Mouse (Mus musculus): ENCODE measurements around the gene Fbxw28. TPM values are rescaled to one million over a fixed set of nuclear protein-coding genes. Genes with fewer than 3 reads are reported as not detected.
"Not testable (repeated sequence)": the region's sequence is repeated elsewhere in the genome, so short reads cannot be mapped to it uniquely, and the experiment has no call there.

Gene Fbxw28
- polyA plus RNA-seq (2014; fragmentation: Nextera tagmentation; extraction: Ambion mirVana) = not detected in 2 replicates

- not testable (repeated sequence) for H3K9ac ChIP-seq (ENCODE audit: low read depth, low read length); H3K4me2 ChIP-seq; H3K27ac ChIP-seq (ENCODE audit: low read depth, low read length); ATAC-seq (replicated peaks; ENCODE audit: insufficient number of reproducible peaks, low FRiP score, low TSS enrichment); H3K36me3 ChIP-seq (ENCODE audit: control insufficient read depth, insufficient read depth, low read length); H3K4me3 ChIP-seq (ENCODE audit: low read depth, low read length); H3K27me3 ChIP-seq (ENCODE audit: control insufficient read depth, insufficient read depth, low read length); H3K9me3 ChIP-seq (replicated peaks; ENCODE audit: control insufficient read depth, low read length); H3K4me1 ChIP-seq (ENCODE audit: control insufficient read depth, insufficient read depth, low read length)
- WGBS (ENCODE audit: insufficient replicate concordance) = no CpG with 5 or more reads among the region's 1 CpGs
Measured at GRCm38 (mm10) chr9:109339559-109339958, at the start of gene Fbxw28. TSS of gene Fbxw28 (minus strand) at chr9:109339659.

- not testable (repeated sequence) for H3K36me3 ChIP-seq (ENCODE audit: control insufficient read depth, insufficient read depth, low read length); H3K4me1 ChIP-seq (ENCODE audit: control insufficient read depth, insufficient read depth, low read length); H3K27ac ChIP-seq (ENCODE audit: low read depth, low read length); H3K4me3 ChIP-seq (ENCODE audit: low read depth, low read length); H3K27me3 ChIP-seq (ENCODE audit: control insufficient read depth, insufficient read depth, low read length); H3K9ac ChIP-seq (ENCODE audit: low read depth, low read length); H3K4me2 ChIP-seq; H3K9me3 ChIP-seq (replicated peaks; ENCODE audit: control insufficient read depth, low read length); ATAC-seq (replicated peaks; ENCODE audit: insufficient number of reproducible peaks, low FRiP score, low TSS enrichment)
- WGBS (ENCODE audit: insufficient replicate concordance) = no CpG with 5 or more reads among the region's 1 CpGs
Measured at GRCm38 (mm10) chr9:109287576-109287975, 51.9 kb downstream of the Fbxw28 start, which contains the start of gene Fbxw14. TSS of gene Fbxw14 (minus strand) at chr9:109287676.

Other genes with a start within 250 kb of the Fbxw28 start
- 5.5 and 6.8 TPM in 2 replicates for gene Plxnb1, start 244.3 kb downstream of the Fbxw28 start, polyA plus RNA-seq (2014; fragmentation: Nextera tagmentation; extraction: Ambion mirVana)
- not detected in 2 replicates for gene Fbxw21, start 177.6 kb downstream of the Fbxw28 start, polyA plus RNA-seq (2014; fragmentation: Nextera tagmentation; extraction: Ambion mirVana)
- gene Fbxw13, start 143.7 kb downstream of the Fbxw28 start, polyA plus RNA-seq (2014; fragmentation: Nextera tagmentation; extraction: Ambion mirVana) = not detected in 2 replicates
- gene Fbxw20, start 104.9 kb downstream of the Fbxw28 start, polyA plus RNA-seq (2014; fragmentation: Nextera tagmentation; extraction: Ambion mirVana) = not detected in 2 replicates
- gene Fbxw14, start 52.0 kb downstream of the Fbxw28 start, polyA plus RNA-seq (2014; fragmentation: Nextera tagmentation; extraction: Ambion mirVana) = not detected in 2 replicates
- gene Fbxw22, start 64.6 kb upstream of the Fbxw28 start, polyA plus RNA-seq (2014; fragmentation: Nextera tagmentation; extraction: Ambion mirVana) = not detected in 2 replicates
- not detected in 2 replicates for gene Fbxw16, start 109.5 kb upstream of the Fbxw28 start, polyA plus RNA-seq (2014; fragmentation: Nextera tagmentation; extraction: Ambion mirVana)
- not detected in 2 replicates for gene Fbxw19, start 156.2 kb upstream of the Fbxw28 start, polyA plus RNA-seq (2014; fragmentation: Nextera tagmentation; extraction: Ambion mirVana)
- gene Fbxw15, start 228.6 kb upstream of the Fbxw28 start, polyA plus RNA-seq (2014; fragmentation: Nextera tagmentation; extraction: Ambion mirVana) = not detected in 2 replicates